Mouse (Mus musculus) small intestine, adult 2 months (tissue): ENCODE measurements at regions not wholly inside any gene's neighbourhood (a gene's known extent, or its start where the extent isn't known, plus 50 kb on each side); places are given as distances from the start of the nearest gene placed in this dataset.

Experiments
- H3K27ac ChIP-seq: fragments of 200-500 bp; 2 replicates; pipeline ENCODE4 v1.5.1; 2012; ENCODE audit warnings: low read depth, low read length, control low read depth, inconsistent platforms; ENCODE audit not compliant: insufficient read depth
- H3K27me3 ChIP-seq: fragments of 200-500 bp; 2 replicates; pipeline ENCODE4 v1.6.1; 2012; ENCODE audit warnings: mild to moderate bottlenecking, moderate library complexity, low read length, inconsistent platforms; ENCODE audit not compliant: control insufficient read depth, insufficient read depth
- H3K36me3 ChIP-seq: fragments of 200-500 bp; 2 replicates; pipeline ENCODE4 v1.6.1; 2012; ENCODE audit warnings: mild to moderate bottlenecking, low read length, control low read depth, inconsistent platforms; ENCODE audit not compliant: control insufficient read depth, insufficient read depth
- H3K4me1 ChIP-seq: fragments of 200-500 bp; 2 replicates; pipeline ENCODE4 v1.6.1; 2012; ENCODE audit warnings: low read length, inconsistent platforms, mixed read lengths; ENCODE audit not compliant: control insufficient read depth, insufficient read depth, insufficient read length
- H3K4me3 ChIP-seq: fragments of 200-500 bp; 2 replicates; pipeline ENCODE4 v1.5.1; 2012; ENCODE audit warnings: low read depth, mild to moderate bottlenecking, control low read depth, inconsistent platforms, low read length, moderate library complexity
- CTCF ChIP-seq: fragments of 200-500 bp; IDR thresholded peaks from 2 replicates; pipeline ENCODE4 v1.5.1; 2012; ENCODE audit warnings: low read depth, mild to moderate bottlenecking, control low read depth, inconsistent platforms, low read length, moderate library complexity, mixed read lengths; ENCODE audit not compliant: insufficient replicate concordance, insufficient read length; ENCODE audit errors: extremely low read depth
- POLR2A ChIP-seq: fragments of 200-500 bp; IDR thresholded peaks from 2 replicates; pipeline ENCODE4 v1.6.1; 2012; ENCODE audit warnings: low read depth, mild to moderate bottlenecking, control low read depth, inconsistent platforms, low read length, moderate library complexity
- WGBS: fragments of 180-500 bp; shearing (Covaris S2); methylation state at CpG from one replicate; pipeline ENCODE4 v1.1.7; 2018; 5-methylcytosine and 5-hydroxymethylcytosine counted together

GRCm38 (mm10) chr14:46088968-46089691 lies 290.1 kb upstream of the Gm15217 start:
- no peaks in the 10 kb centered on the region for H3K27me3 ChIP-seq
- 72% methylated on average over 12 of the region's 12 CpGs for WGBS
- no peak for TF ChIP-seq CTCF
- TF ChIP-seq POLR2A, result no peak
- no peak overlapping the region for H3K4me3 ChIP-seq
- H3K27ac ChIP-seq, result no peak overlapping the region
- no peaks in the 10 kb centered on the region for H3K4me1 ChIP-seq
- no peaks in the 10 kb centered on the region for H3K36me3 ChIP-seq

DNA sequence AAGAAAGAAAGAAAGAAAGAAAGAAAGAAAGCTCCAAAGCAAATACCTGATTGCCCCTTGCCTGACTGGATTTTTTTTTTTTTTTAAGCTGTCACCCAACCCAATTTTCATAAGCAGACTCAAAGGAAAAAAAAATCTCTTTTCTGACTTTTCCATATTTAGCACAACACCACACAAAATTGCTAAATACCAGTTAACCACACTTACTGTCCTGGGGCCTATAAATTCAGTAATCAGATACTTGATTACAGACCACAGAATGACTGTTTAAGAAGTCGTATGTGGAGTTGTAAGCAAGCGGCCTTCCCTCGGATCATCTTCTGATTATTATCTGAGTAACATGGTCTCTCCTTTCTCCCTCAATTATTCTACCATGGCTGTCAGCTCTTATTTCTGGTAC lies 263.3 kb upstream of the Gm15217 start:
- H3K4me3 ChIP-seq, result no peak overlapping the region
- no peak overlapping the region for H3K27ac ChIP-seq
- H3K4me1 ChIP-seq, result no peaks in the 10 kb centered on the region
- WGBS, result 77% methylated on average over 3 of the region's 3 CpGs
- H3K36me3 ChIP-seq, result no peaks in the 10 kb centered on the region
- H3K27me3 ChIP-seq, result no peaks in the 10 kb centered on the region
- TF ChIP-seq POLR2A, result no peak
- TF ChIP-seq CTCF, result no peak

DNA sequence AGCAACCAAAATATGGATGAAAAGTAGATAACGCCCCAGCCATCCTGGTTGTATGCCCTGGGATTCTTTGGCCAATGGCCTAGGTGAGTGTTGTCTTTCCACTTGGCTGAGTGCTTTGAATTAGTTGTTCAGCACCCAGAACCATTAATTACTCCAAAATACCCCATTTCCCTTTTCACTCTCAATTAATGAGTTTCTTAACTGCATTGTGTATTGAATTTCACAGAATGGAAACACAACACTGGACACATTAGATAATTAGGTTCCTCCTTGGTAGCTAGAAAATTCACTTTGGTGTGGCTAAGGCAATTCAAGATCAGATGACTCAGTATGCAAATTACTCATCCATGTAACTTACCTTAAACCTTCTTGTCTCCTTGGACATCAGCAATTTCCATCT lies 252.7 kb upstream of the Gm15217 start:
- Histone ChIP-seq H3K4me3 (no peak overlapping the region), H3K36me3 (no peaks in the 10 kb centered on the region), H3K27ac (no peak overlapping the region), H3K27me3 (no peaks in the 10 kb centered on the region), H3K4me1 (no peaks in the 10 kb centered on the region)
- TF ChIP-seq POLR2A (no peak), CTCF (no peak)
- 68% methylated on average over 1 of the region's 1 CpGs for WGBS

DNA sequence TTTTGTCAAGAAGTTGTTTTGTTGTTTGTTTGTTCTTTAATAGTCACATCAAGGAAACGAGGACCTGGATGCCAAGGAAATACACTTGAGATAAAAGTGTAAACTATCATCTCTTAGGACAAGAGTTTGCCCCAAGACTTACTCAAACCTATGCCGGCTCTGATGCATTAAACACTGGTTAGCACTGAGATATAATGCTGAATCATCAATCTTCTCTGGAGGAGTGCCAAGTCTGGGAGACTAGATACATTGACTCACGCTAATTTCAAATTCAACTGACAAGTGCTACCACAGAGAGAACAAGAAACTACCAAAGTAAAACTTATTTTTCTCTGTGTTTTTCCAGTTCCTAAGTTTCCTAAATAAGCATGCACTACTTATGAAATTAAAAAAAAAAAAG lies 249.5 kb upstream of the Gm15217 start:
- Histone ChIP-seq H3K36me3 (no peaks in the 10 kb centered on the region), H3K27ac (no peak overlapping the region), H3K4me1 (no peaks in the 10 kb centered on the region), H3K4me3 (no peak overlapping the region), H3K27me3 (no peaks in the 10 kb centered on the region)
- 29% methylated on average over 3 of the region's 3 CpGs for WGBS
- TF ChIP-seq CTCF (no peak), POLR2A (no peak)

DNA sequence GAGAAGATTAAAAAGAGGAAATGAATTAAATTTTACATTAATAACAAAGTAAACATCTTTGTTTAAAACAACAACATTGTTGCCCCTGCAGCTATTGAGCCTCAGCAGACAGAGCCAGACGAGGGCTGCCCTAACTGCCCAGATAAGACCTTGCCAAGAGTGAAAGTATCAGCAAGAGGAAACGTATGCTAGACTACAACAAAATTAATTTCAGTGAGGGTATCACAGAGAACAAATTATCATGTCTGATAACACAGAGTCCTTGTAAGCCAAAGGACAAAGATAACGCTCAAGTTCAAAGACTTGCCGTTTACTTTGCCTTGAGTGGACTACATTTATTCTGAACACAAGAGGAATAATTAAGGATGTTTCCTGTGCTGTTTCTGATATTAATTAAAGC lies 235.0 kb upstream of the Gm15217 start:
- 14% methylated on average over 4 of the region's 4 CpGs for WGBS
- H3K4me1 ChIP-seq, result peaks cover 3% of the 10 kb centered on the region; the same call in 1 of the 2 replicates
- H3K36me3 ChIP-seq, result no peaks in the 10 kb centered on the region
- no peaks in the 10 kb centered on the region for H3K27me3 ChIP-seq
- no peak overlapping the region for H3K4me3 ChIP-seq
- no peak overlapping the region for H3K27ac ChIP-seq
- TF ChIP-seq CTCF, result no peak
- no peak for TF ChIP-seq POLR2A

DNA sequence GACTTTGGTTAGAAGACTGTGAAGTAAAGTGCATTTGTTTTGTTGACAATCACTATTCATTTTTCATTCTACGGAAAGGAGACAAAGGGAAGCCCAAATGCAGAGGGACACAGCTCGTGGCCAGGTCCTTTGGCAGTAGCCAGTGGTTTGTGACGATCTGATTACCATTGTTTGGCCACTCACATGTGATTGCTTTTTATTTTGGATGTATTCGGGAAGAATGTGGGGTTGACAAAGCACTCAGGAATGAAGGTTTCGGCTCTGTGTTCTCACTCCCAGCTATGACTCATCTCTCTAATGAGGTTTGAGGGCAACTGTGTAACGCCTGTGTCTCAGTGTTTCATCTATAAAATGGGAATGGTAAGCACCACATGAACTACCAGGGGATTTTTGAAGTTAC lies 234.5 kb upstream of the Gm15217 start:
- TF ChIP-seq POLR2A, result no peak
- TF ChIP-seq CTCF, result no peak
- Histone ChIP-seq H3K27me3 (no peaks in the 10 kb centered on the region), H3K36me3 (no peaks in the 10 kb centered on the region), H3K4me1 (peaks cover 3% of the 10 kb centered on the region; the same call in 1 of the 2 replicates), H3K27ac (no peak overlapping the region), H3K4me3 (no peak overlapping the region)
- 11% methylated on average over 6 of the region's 6 CpGs for WGBS

- 70% methylated on average over 7 of the region's 7 CpGs for WGBS
- no peak overlapping the region for H3K27ac ChIP-seq
- H3K36me3 ChIP-seq, result no peaks in the 10 kb centered on the region
- TF ChIP-seq CTCF (no peak), POLR2A (no peak)
- no peaks in the 10 kb centered on the region for H3K27me3 ChIP-seq
- peaks cover 3% of the 10 kb centered on the region; the same call in 1 of the 2 replicates for H3K4me1 ChIP-seq
- H3K4me3 ChIP-seq, result no peak overlapping the region
Observed at GRCm38 (mm10) chr14:46145584-46145983, 233.6 kb upstream of the Gm15217 start.
